Mouse (Mus musculus): Measurements from ENCODE around the gene Tpt1. TPM values are rescaled to one million over a fixed set of nuclear protein-coding genes. Genes with fewer than 3 reads are reported as not detected.
A peak's percentile ranks its signal among the peaks of the same experiment; 100 is the strongest.
"Not testable (repeated sequence)": the region's sequence is repeated elsewhere in the genome, so short reads cannot be mapped to it uniquely, and the experiment has no call there.

Tpt1 gene
- polyA plus RNA-seq, 1 experiment from 2014 or later: 876 TPM

GRCm38 (mm10) chr14:75829817-75830216 is 15.1 kb upstream of the Tpt1 start:
- ATAC-seq; H3K9ac ChIP-seq (replicated peaks); H3K4me2 ChIP-seq (replicated peaks); H3K4me3 ChIP-seq (replicated peaks); H3K9me3 ChIP-seq; H3K36me3 ChIP-seq: not testable (repeated sequence)
- WGBS: 65% methylated on average over 14 of the region's 14 CpGs
- Histone ChIP-seq H3K4me1 (replicated peaks) (peaks cover 31% of the 10 kb centered on the region), H3K27ac (peak overlapping the region; percentile 10; the same call in 1 of the 2 replicates), H3K27me3 (peaks cover 17% of the 10 kb centered on the region)

- H3K4me3 ChIP-seq (replicated peaks): no peak overlapping the region
- no peak for ATAC-seq
- 96% methylated on average over 2 of the region's 2 CpGs for WGBS
- no peaks in the 10 kb centered on the region for H3K36me3 ChIP-seq
- no peak overlapping the region for H3K9ac ChIP-seq (replicated peaks)
- no peaks in the 10 kb centered on the region for H3K9me3 ChIP-seq
- peaks cover 39% of the 10 kb centered on the region for H3K4me1 ChIP-seq (replicated peaks)
- H3K27ac ChIP-seq: no peak overlapping the region
- peaks cover 17% of the 10 kb centered on the region for H3K27me3 ChIP-seq
- H3K4me2 ChIP-seq (replicated peaks): no peak overlapping the region
Observed at GRCm38 (mm10) chr14:75832031-75832430, 12.9 kb upstream of the Tpt1 start.

- peak overlapping the region; percentile 88 for H3K4me2 ChIP-seq (replicated peaks)
- no peak overlapping the region for H3K27ac ChIP-seq
- H3K27me3 ChIP-seq: peaks cover 11% of the 10 kb centered on the region
- no peak overlapping the region for H3K4me3 ChIP-seq (replicated peaks)
- WGBS: 16% methylated on average over 4 of the region's 4 CpGs
- H3K9ac ChIP-seq (replicated peaks): no peak overlapping the region
- no peak for ATAC-seq
- no peaks in the 10 kb centered on the region for H3K9me3 ChIP-seq
- H3K4me1 ChIP-seq (replicated peaks): peaks cover 39% of the 10 kb centered on the region
- no peaks in the 10 kb centered on the region for H3K36me3 ChIP-seq
Observed at GRCm38 (mm10) chr14:75832982-75833381, 11.9 kb upstream of the Tpt1 start.

- Histone ChIP-seq H3K36me3 (no peaks in the 10 kb centered on the region), H3K9me3 (no peaks in the 10 kb centered on the region), H3K4me3 (replicated peaks) (peak overlapping the region; percentile 45), H3K4me1 (replicated peaks) (peaks cover 34% of the 10 kb centered on the region), H3K27me3 (peaks cover 4% of the 10 kb centered on the region), H3K4me2 (replicated peaks) (peak overlapping the region; percentile 88), H3K27ac (peak overlapping the region; percentile 77), H3K9ac (replicated peaks) (0 out of 2 replicates have a peak overlapping the region, but pooled peaks have one; percentile 68)
- ATAC-seq: peak; percentile 24
- WGBS: 7% methylated on average over 12 of the region's 12 CpGs
Observed at GRCm38 (mm10) chr14:75833546-75834250, 11.2 kb upstream of the Tpt1 start.

- peak overlapping the region; percentile 77 for H3K27ac ChIP-seq
- WGBS: under 1% methylated on average over 10 of the region's 10 CpGs
Observed at GRCm38 (mm10) chr14:75834251-75834738, 10.6 kb upstream of the Tpt1 start.

GRCm38 (mm10) chr14:75834739-75835381 is 10.0 kb upstream of the Tpt1 start:
- peak overlapping the region; percentile 45 for H3K4me3 ChIP-seq (replicated peaks)
- WGBS: under 1% methylated on average over 16 of the region's 16 CpGs

More at GRCm38 (mm10) chr14:75834251-75834738, 10.6 kb upstream of the Tpt1 start:
- Histone ChIP-seq H3K4me1 (replicated peaks) (peaks cover 29% of the 10 kb centered on the region), H3K27me3 (no peaks in the 10 kb centered on the region), H3K4me3 (replicated peaks) (peak overlapping the region; percentile 45), H3K9ac (replicated peaks) (peak overlapping the region; percentile 68), H3K9me3 (no peaks in the 10 kb centered on the region), H3K36me3 (no peaks in the 10 kb centered on the region), H3K4me2 (replicated peaks) (peak overlapping the region; percentile 88)
- peak; percentile 79 for ATAC-seq

GRCm38 (mm10) chr14:75836579-75836978 is 8.3 kb upstream of the Tpt1 start:
- no peaks in the 10 kb centered on the region for H3K27me3 ChIP-seq
- no peak overlapping the region for H3K4me3 ChIP-seq (replicated peaks)
- H3K4me1 ChIP-seq (replicated peaks): peaks cover 29% of the 10 kb centered on the region
- no peaks in the 10 kb centered on the region for H3K9me3 ChIP-seq
- no peak overlapping the region for H3K27ac ChIP-seq
- H3K9ac ChIP-seq (replicated peaks): no peak overlapping the region
- WGBS: 94% methylated on average over 3 of the region's 3 CpGs
- no peaks in the 10 kb centered on the region for H3K36me3 ChIP-seq
- no peak for ATAC-seq
- no peak overlapping the region for H3K4me2 ChIP-seq (replicated peaks)

More at GRCm38 (mm10) chr14:75834739-75835381, 10.0 kb upstream of the Tpt1 start:
- H3K27ac ChIP-seq: peak overlapping the region; percentile 77
- H3K27me3 ChIP-seq: no peaks in the 10 kb centered on the region
- H3K4me2 ChIP-seq (replicated peaks): peak overlapping the region; percentile 88
- peak overlapping the region; percentile 68 for H3K9ac ChIP-seq (replicated peaks)
- H3K4me1 ChIP-seq (replicated peaks): peaks cover 29% of the 10 kb centered on the region
- ATAC-seq: peak; percentile 49
- no peaks in the 10 kb centered on the region for H3K9me3 ChIP-seq
- H3K36me3 ChIP-seq: no peaks in the 10 kb centered on the region

- no peak for ATAC-seq
- no peaks in the 10 kb centered on the region for H3K36me3 ChIP-seq
- 79% methylated on average over 10 of the region's 10 CpGs for whole genome bisulfite sequencing
- H3K4me2 ChIP-seq (replicated peaks): no peak overlapping the region
- no peak overlapping the region for H3K4me3 ChIP-seq (replicated peaks)
- no peaks in the 10 kb centered on the region for H3K9me3 ChIP-seq
- no peak overlapping the region for H3K27ac ChIP-seq
- peaks cover 29% of the 10 kb centered on the region for H3K4me1 ChIP-seq (replicated peaks)
- no peak overlapping the region for H3K9ac ChIP-seq (replicated peaks)
- H3K27me3 ChIP-seq: no peaks in the 10 kb centered on the region
Observed at GRCm38 (mm10) chr14:75837048-75837916, 7.6 kb upstream of the Tpt1 start.

GRCm38 (mm10) chr14:75841758-75842157 is 3.1 kb upstream of the Tpt1 start:
- H3K4me1 ChIP-seq (replicated peaks): peaks cover 10% of the 10 kb centered on the region
- WGBS: 82% methylated on average over 2 of the region's 2 CpGs
- H3K36me3 ChIP-seq; H3K27me3 ChIP-seq; H3K9me3 ChIP-seq; ATAC-seq; H3K27ac ChIP-seq; H3K9ac ChIP-seq (replicated peaks); H3K4me2 ChIP-seq (replicated peaks); H3K4me3 ChIP-seq (replicated peaks): not testable (repeated sequence)

GRCm38 (mm10) chr14:75844111-75844695 is 690 bp upstream of the Tpt1 start:
- WGBS: 8% methylated on average over 14 of the region's 14 CpGs
- ATAC-seq: no peak
- H3K9ac ChIP-seq (replicated peaks): peak overlapping the region; percentile 92

GRCm38 (mm10) chr14:75845698-75846115 is 814 bp downstream of the Tpt1 start:
- peaks cover 45% of the 10 kb centered on the region for H3K4me1 ChIP-seq (replicated peaks)
- peak overlapping the region; percentile 72 for H3K4me2 ChIP-seq (replicated peaks)
- H3K9ac ChIP-seq (replicated peaks): peak overlapping the region; percentile 92
- WGBS: under 1% methylated on average over 24 of the region's 40 CpGs
- H3K27ac ChIP-seq: peak overlapping the region; percentile 99
- H3K36me3 ChIP-seq: peaks cover 39% of the 10 kb centered on the region
- peak overlapping the region; percentile 80 for H3K4me3 ChIP-seq (replicated peaks)
- no peaks in the 10 kb centered on the region for H3K27me3 ChIP-seq
- H3K9me3 ChIP-seq: no peaks in the 10 kb centered on the region
- peak; percentile 80 for ATAC-seq

More at GRCm38 (mm10) chr14:75844111-75844695, 690 bp upstream of the Tpt1 start:
- H3K27me3 ChIP-seq: no peaks in the 10 kb centered on the region
- peaks cover 32% of the 10 kb centered on the region for H3K4me1 ChIP-seq (replicated peaks)
- H3K36me3 ChIP-seq: peaks cover 26% of the 10 kb centered on the region
- peak overlapping the region; percentile 99 for H3K27ac ChIP-seq
- peak overlapping the region; percentile 72 for H3K4me2 ChIP-seq (replicated peaks)
- peak overlapping the region; percentile 80 for H3K4me3 ChIP-seq (replicated peaks)
- no peaks in the 10 kb centered on the region for H3K9me3 ChIP-seq

Measured in midbrain, embryonic 13.5 days (tissue).